22 mouse cellular contexts compared by ENCODE assay signal in genomic region chr11:57621876-57622275, GRCm38 (mm10). TPM values are rescaled to one million over a fixed set of nuclear protein-coding genes. Genes with fewer than 3 reads are reported as not detected.
A peak's percentile ranks its signal among the peaks of the same experiment; 100 is the strongest.
DNase-seq lines count a peak whose midpoint lies in the region; ATAC-seq lines count a peak whose summit lies in the region.
"Had no signal": no experiment of that assay in that cellular context is flagged by ENCODE, and none has a peak within 500 bp of the region (broad histone marks: within the 10 kb centered on the region; RNA-seq: fewer than 3 reads in every experiment).

No protein-coding gene starts in this region.

- no peaks in the 10 kb centered on the region for H3K27me3 ChIP-seq in forebrain, embryonic 14.5 days (replicated peaks; ENCODE audit: control insufficient read depth, insufficient read depth, low read length)
- H3K27me3 ChIP-seq in forebrain, embryonic 15.5 days = no peaks in the 10 kb centered on the region
- no peaks in the 10 kb centered on the region; the same call in 1 of the 2 replicates for H3K27me3 ChIP-seq in neural tube, embryonic 15.5 days (replicated peaks)
- H3K27me3 ChIP-seq: forebrain, embryonic 13.5 days; Patski had no signal

- H3K27ac ChIP-seq in forebrain, embryonic 14.5 days (ENCODE audit: low read depth, low read length) = 0 out of 2 replicates have a peak overlapping the region, but pooled peaks have one; percentile 17
- H3K27ac ChIP-seq in forebrain, embryonic 15.5 days (replicated peaks) = no peak overlapping the region
- no peak overlapping the region; the same call in 1 of the 2 replicates for H3K27ac ChIP-seq in neural tube, embryonic 15.5 days (replicated peaks)
- H3K27ac ChIP-seq: forebrain, embryonic 13.5 days; hindbrain, embryonic 13.5 days; layer of hippocampus, adult 2 months; liver, embryonic 12.5 days had no signal

- no peak for DNase-seq in forebrain, embryonic 14.5 days (ENCODE audit: low spot score)
- peak; percentile 15 to 30 for DNase-seq in kidney, postnatal 25 days
- DNase-seq in kidney, adult 8-10 months = no peak
- peak; percentile 79 for DNase-seq in 3T3-L1 (ENCODE audit: low read depth, low spot score)
- peak; percentile 27 for DNase-seq in adrenal gland, adult 8-10 months
- DNase-seq: cerebellum, adult 18-20 months; gastrocnemius, postnatal 14 days; kidney, postnatal 10 days; lung, adult 2 months; lung, postnatal 36 days; right cerebral cortex, postnatal 14 days; spleen, adult 18-20 months; thymus, postnatal 36 days had no signal

- H3K4me1 ChIP-seq in forebrain, embryonic 14.5 days (ENCODE audit: control insufficient read depth, insufficient read depth, low read length) = 0 out of 2 replicates have a peak, but pooled peaks cover 6% of the 10 kb centered on the region
- peaks cover 28% of the 10 kb centered on the region for H3K4me1 ChIP-seq in forebrain, embryonic 15.5 days
- H3K4me1 ChIP-seq in neural tube, embryonic 15.5 days = peaks cover 26% of the 10 kb centered on the region; the same call in 1 of the 2 replicates

- H3K9ac ChIP-seq in forebrain, embryonic 14.5 days (ENCODE audit: low read length) = no peak overlapping the region
- H3K9ac ChIP-seq in forebrain, embryonic 15.5 days (replicated peaks) = no peak overlapping the region
- H3K9ac ChIP-seq in neural tube, embryonic 15.5 days (replicated peaks) = no peak overlapping the region
- H3K9ac ChIP-seq: forebrain, embryonic 13.5 days; hindbrain, embryonic 13.5 days; liver, embryonic 12.5 days had no signal

- no peak for ATAC-seq in forebrain, embryonic 14.5 days
- ATAC-seq in forebrain, embryonic 15.5 days (replicated peaks) = no peak
- no peak for ATAC-seq in neural tube, embryonic 15.5 days (ENCODE audit: low FRiP score)
- ATAC-seq: forebrain, embryonic 13.5 days; intestine, embryonic 16.5 days; liver, embryonic 12.5 days; Patski had no signal

- H3K4me3 ChIP-seq in forebrain, embryonic 14.5 days (ENCODE audit: low read depth, low read length) = no peak overlapping the region
- H3K4me3 ChIP-seq in forebrain, embryonic 15.5 days = no peak overlapping the region
- no peak overlapping the region for H3K4me3 ChIP-seq in neural tube, embryonic 15.5 days (replicated peaks)
- H3K4me3 ChIP-seq: erythroblast, embryonic 14.5 days; forebrain, embryonic 13.5 days; hindbrain, embryonic 13.5 days; layer of hippocampus, adult 2 months; liver, embryonic 12.5 days had no signal

- H3K4me2 ChIP-seq in forebrain, embryonic 14.5 days (ENCODE audit: low read length) = no peak overlapping the region
- H3K4me2 ChIP-seq in forebrain, embryonic 15.5 days (replicated peaks) = no peak overlapping the region
- no peak overlapping the region for H3K4me2 ChIP-seq in neural tube, embryonic 15.5 days
- H3K4me2 ChIP-seq: forebrain, embryonic 13.5 days; hindbrain, embryonic 13.5 days; liver, embryonic 12.5 days had no signal

- H3K36me3 ChIP-seq in forebrain, embryonic 14.5 days (ENCODE audit: control insufficient read depth, insufficient read depth, low read length) = no peaks in the 10 kb centered on the region
- no peaks in the 10 kb centered on the region for H3K36me3 ChIP-seq in forebrain, embryonic 15.5 days
- no peaks in the 10 kb centered on the region for H3K36me3 ChIP-seq in neural tube, embryonic 15.5 days
- H3K36me3 ChIP-seq: hindbrain, embryonic 13.5 days; liver, embryonic 12.5 days had no signal

- H3K9me3 ChIP-seq in forebrain, embryonic 14.5 days (replicated peaks; ENCODE audit: control insufficient read depth, low read length) = no peaks in the 10 kb centered on the region
- no peaks in the 10 kb centered on the region for H3K9me3 ChIP-seq in forebrain, embryonic 15.5 days
- H3K9me3 ChIP-seq in neural tube, embryonic 15.5 days (replicated peaks) = no peaks in the 10 kb centered on the region
- H3K9me3 ChIP-seq: forebrain, embryonic 13.5 days; hindbrain, embryonic 13.5 days; liver, embryonic 12.5 days had no signal

RNA-seq across cellular contexts. Expression of gene Galnt10, which starts 23.4 kb away (rescaled TPM):
- 6.1 and 7.1 TPM in 2 replicates for polyA plus RNA-seq in forebrain, embryonic 14.5 days (2014; fragmentation: Nextera tagmentation; extraction: Ambion mirVana)
- 14.3 and 15.3 TPM in 2 replicates for polyA plus RNA-seq in forebrain, embryonic 15.5 days (2015; fragmentation: Nextera tagmentation; extraction: Ambion mirVana)
- total RNA-seq in adrenal gland, adult 8-10 months (2022) = 10 to 100 TPM; 55.7 to 76.3 (median 61.3) TPM
- 11.7 and 12.7 TPM in 2 replicates for polyA plus RNA-seq in neural tube, embryonic 15.5 days (2015; fragmentation: Nextera tagmentation; extraction: Ambion mirVana)

Comparison
In these comparisons a context has a peak if more than half of its experiments do, and no peak if none do; other contexts are left out.
1. DNase-seq: peak in kidney, postnatal 25 days (2 of 2), 3T3-L1 (single experiment) and adrenal gland, adult 8-10 months (single experiment); none in forebrain, embryonic 14.5 days (single experiment) and kidney, adult 8-10 months (0 of 2).